Mouse (Mus musculus) liver, embryonic 12.5 days (tissue): Measurements from ENCODE around the gene Tgif2. TPM values are rescaled to one million over a fixed set of nuclear protein-coding genes. Genes with fewer than 3 reads are reported as not detected.
A peak's percentile ranks its signal among the peaks of the same experiment; 100 is the strongest.
"Not testable (repeated sequence)": the region's sequence is repeated elsewhere in the genome, so short reads cannot be mapped to it uniquely, and the experiment has no call there.

ENCODE experiments used
- ATAC-seq: fragments of 200-750 bp; cut with Nextera tagmentation; 2 replicates; pipeline ENCODE4 v1.8.0; 2017; ENCODE audit warnings: moderate number of reproducible peaks, mild to moderate bottlenecking, moderate library complexity
- H3K27ac ChIP-seq: fragments of 300-500 bp; sonication (generic); 2 replicates; pipeline ENCODE4 v1.5.1; 2016; ENCODE audit warnings: mild to moderate bottlenecking
- H3K27me3 ChIP-seq: fragments of 300-500 bp; sonication (generic); replicated peaks from 2 replicates; pipeline ENCODE4 v1.6.1; 2016; ENCODE audit warnings: mild to moderate bottlenecking, moderate library complexity
- H3K36me3 ChIP-seq: fragments of 300-500 bp; sonication (generic); 2 replicates; pipeline ENCODE4 v1.6.1; 2016; ENCODE audit warnings: mild to moderate bottlenecking, moderate library complexity
- H3K4me1 ChIP-seq: fragments of 300-500 bp; sonication (generic); 2 replicates; pipeline ENCODE4 v1.6.1; 2016
- H3K4me2 ChIP-seq: fragments of 300-500 bp; sonication (generic); 2 replicates; pipeline ENCODE4 v1.6.1; 2016; ENCODE audit warnings: mild to moderate bottlenecking, moderate library complexity
- H3K4me3 ChIP-seq: fragments of 300-500 bp; sonication (generic); 2 replicates; pipeline ENCODE4 v1.5.1; 2016; ENCODE audit warnings: mild to moderate bottlenecking, moderate library complexity
- H3K9ac ChIP-seq: fragments of 300-500 bp; sonication (generic); 2 replicates; pipeline ENCODE4 v1.6.1; 2016; ENCODE audit warnings: mild to moderate bottlenecking, moderate library complexity
- H3K9me3 ChIP-seq: fragments of 300-500 bp; sonication (generic); replicated peaks from 2 replicates; pipeline ENCODE4 v1.6.1; 2016; ENCODE audit warnings: mild to moderate bottlenecking, moderate library complexity
- WGBS: fragments of 180-500 bp; shearing (Covaris S2); methylation state at CpG from one replicate; pipeline ENCODE4 v1.1.7; 2016; ENCODE audit not compliant: insufficient replicate concordance; 5-methylcytosine and 5-hydroxymethylcytosine counted together
- polyA plus RNA-seq: library from polyadenylated mRNA; unstranded; fragments of >200 nt; fragmentation: Nextera tagmentation; extraction: Ambion mirVana; gene quantifications from 2 replicates; pipeline ENCODE4 v1.2.1, GENCODE M21; 2016

Tgif2 gene
- polyA plus RNA-seq, 1 experiment from 2014 or later = 16.2 TPM

GRCm38 (mm10) chr2:156847653-156848052 is 7.8 kb downstream of the Tgif2 start:
- Histone ChIP-seq H3K9ac (no peak overlapping the region), H3K4me1 (peaks cover 41% of the 10 kb centered on the region), H3K27ac (no peak overlapping the region), H3K27me3 (no peaks in the 10 kb centered on the region), H3K4me2 (no peak overlapping the region), H3K36me3 (peaks cover 86% of the 10 kb centered on the region), H3K9me3 (no peaks in the 10 kb centered on the region), H3K4me3 (no peak overlapping the region)
- WGBS = 82% methylated on average over 6 of the region's 6 CpGs
- ATAC-seq = no peak

GRCm38 (mm10) chr2:156848526-156849182 is 8.8 kb downstream of the Tgif2 start:
- WGBS = 56% methylated on average over 6 of the region's 6 CpGs
- Histone ChIP-seq H3K4me3 (no peak overlapping the region), H3K4me1 (peaks cover 31% of the 10 kb centered on the region), H3K9ac (no peak overlapping the region), H3K27me3 (no peaks in the 10 kb centered on the region), H3K27ac (no peak overlapping the region), H3K4me2 (no peak overlapping the region), H3K36me3 (peaks cover 87% of the 10 kb centered on the region), H3K9me3 (no peaks in the 10 kb centered on the region)
- ATAC-seq = no peak

GRCm38 (mm10) chr2:156850505-156850904 is 10.7 kb downstream of the Tgif2 start:
- H3K4me1 ChIP-seq = peaks cover 13% of the 10 kb centered on the region
- H3K4me3 ChIP-seq = no peak overlapping the region
- WGBS = 82% methylated on average over 5 of the region's 5 CpGs
- H3K9me3 ChIP-seq = no peaks in the 10 kb centered on the region
- ATAC-seq = no peak
- H3K9ac ChIP-seq = no peak overlapping the region
- H3K4me2 ChIP-seq = no peak overlapping the region
- peaks cover 84% of the 10 kb centered on the region for H3K36me3 ChIP-seq
- H3K27ac ChIP-seq = no peak overlapping the region
- no peaks in the 10 kb centered on the region for H3K27me3 ChIP-seq

- H3K27me3 ChIP-seq, H3K4me1 ChIP-seq, H3K4me2 ChIP-seq, H3K9ac ChIP-seq, H3K27ac ChIP-seq, H3K4me3 ChIP-seq, H3K9me3 ChIP-seq, ATAC-seq: not testable (repeated sequence)
- peaks cover 79% of the 10 kb centered on the region for H3K36me3 ChIP-seq
- WGBS = 91% methylated on average over 10 of the region's 13 CpGs
These were observed 13.8 kb downstream of the Tgif2 start for GRCm38 (mm10) chr2:156853584-156853983.

GRCm38 (mm10) chr2:156853999-156854771 is 14.4 kb downstream of the Tgif2 start:
- H3K27ac ChIP-seq, H3K4me2 ChIP-seq, ATAC-seq, H3K4me3 ChIP-seq, H3K4me1 ChIP-seq, H3K27me3 ChIP-seq, H3K9ac ChIP-seq, H3K9me3 ChIP-seq: not testable (repeated sequence)
- 63% methylated on average over 13 of the region's 13 CpGs for WGBS
- H3K36me3 ChIP-seq = peaks cover 78% of the 10 kb centered on the region

- no peaks in the 10 kb centered on the region for H3K9me3 ChIP-seq
- H3K36me3 ChIP-seq = peaks cover 62% of the 10 kb centered on the region
- no peak overlapping the region for H3K4me3 ChIP-seq
- peaks cover 9% of the 10 kb centered on the region for H3K4me1 ChIP-seq
- H3K4me2 ChIP-seq = no peak overlapping the region
- no peak overlapping the region for H3K9ac ChIP-seq
- ATAC-seq = no peak
- no peaks in the 10 kb centered on the region for H3K27me3 ChIP-seq
- no peak overlapping the region for H3K27ac ChIP-seq
- WGBS = 77% methylated on average over 1 of the region's 1 CpGs
These were observed 16.5 kb downstream of the Tgif2 start for GRCm38 (mm10) chr2:156856311-156856710.

- no peak overlapping the region for H3K4me3 ChIP-seq
- H3K9ac ChIP-seq = no peak overlapping the region
- 71% methylated on average over 3 of the region's 3 CpGs for WGBS
- H3K4me2 ChIP-seq = no peak overlapping the region
- H3K9me3 ChIP-seq = no peaks in the 10 kb centered on the region
- no peaks in the 10 kb centered on the region for H3K27me3 ChIP-seq
- peaks cover 17% of the 10 kb centered on the region for H3K4me1 ChIP-seq
- no peak for ATAC-seq
- peaks cover 51% of the 10 kb centered on the region for H3K36me3 ChIP-seq
- peak overlapping the region; percentile 60 for H3K27ac ChIP-seq
These were observed 17.6 kb downstream of the Tgif2 start for GRCm38 (mm10) chr2:156857385-156857791.

GRCm38 (mm10) chr2:156857835-156858234 is 18.0 kb downstream of the Tgif2 start, which contains the start of gene 4930518I15Rik:
TSS of gene 4930518I15Rik (minus strand) at chr2:156857946.
- H3K4me2 ChIP-seq = no peak within 1 kb of the TSS
- peaks cover 51% of the 10 kb centered on the region for H3K36me3 ChIP-seq
- ATAC-seq = no peak
- no peaks in the 10 kb centered on the region for H3K9me3 ChIP-seq
- H3K9ac ChIP-seq = no peak within 1 kb of the TSS
- H3K27ac ChIP-seq = peak within 1 kb of the TSS; percentile 60
- H3K27me3 ChIP-seq = no peaks in the 10 kb centered on the region
- peaks cover 17% of the 10 kb centered on the region for H3K4me1 ChIP-seq
- no peak within 1 kb of the TSS for H3K4me3 ChIP-seq
- 81% methylated on average over 2 of the region's 2 CpGs for WGBS

GRCm38 (mm10) chr2:156858671-156859070 is 18.9 kb downstream of the Tgif2 start:
- WGBS = 81% methylated on average over 7 of the region's 7 CpGs
- no peaks in the 10 kb centered on the region for H3K9me3 ChIP-seq
- no peak for ATAC-seq

GRCm38 (mm10) chr2:156862041-156862717 is 22.4 kb downstream of the Tgif2 start:
- Histone ChIP-seq H3K4me1 (peaks cover 43% of the 10 kb centered on the region), H3K4me2 (peak overlapping the region; percentile 75), H3K27me3 (no peaks in the 10 kb centered on the region), H3K4me3 (peak overlapping the region; percentile 97), H3K36me3 (peaks cover 50% of the 10 kb centered on the region), H3K27ac (peak overlapping the region; percentile 96), H3K9ac (peak overlapping the region; percentile 80), H3K9me3 (no peaks in the 10 kb centered on the region)
- WGBS = under 1% methylated on average over 19 of the region's 19 CpGs
- no peak for ATAC-seq

More at GRCm38 (mm10) chr2:156858671-156859070, 18.9 kb downstream of the Tgif2 start:
- no peaks in the 10 kb centered on the region for H3K27me3 ChIP-seq
- peaks cover 17% of the 10 kb centered on the region for H3K4me1 ChIP-seq
- no peak overlapping the region for H3K4me3 ChIP-seq
- H3K4me2 ChIP-seq = no peak overlapping the region
- no peak overlapping the region for H3K27ac ChIP-seq
- no peak overlapping the region for H3K9ac ChIP-seq
- peaks cover 49% of the 10 kb centered on the region for H3K36me3 ChIP-seq

GRCm38 (mm10) chr2:156862772-156863486 is 23.1 kb downstream of the Tgif2 start, which contains the start of gene Rab5if:
TSS of gene Rab5if (plus strand) at chr2:156863128.
- Histone ChIP-seq H3K4me3 (peak within 1 kb of the TSS; percentile 97), H3K27me3 (no peaks in the 10 kb centered on the region), H3K9me3 (no peaks in the 10 kb centered on the region), H3K36me3 (peaks cover 53% of the 10 kb centered on the region), H3K4me2 (peak within 1 kb of the TSS; percentile 75), H3K27ac (peak within 1 kb of the TSS; percentile 96), H3K9ac (peak within 1 kb of the TSS; percentile 99), H3K4me1 (peaks cover 49% of the 10 kb centered on the region)
- WGBS = under 1% methylated on average over 95 of the region's 98 CpGs
- ATAC-seq = peak; percentile 94
